Mouse (Mus musculus) right cerebral cortex, adult 18-20 months (tissue): ENCODE measurements around the gene Gpnmb.

Experiments
- DNase-seq: peaks from one replicate; pipeline ENCODE4 v3.0.0; 2022; ENCODE audit warnings: mixed read lengths

Gpnmb gene

DNA sequence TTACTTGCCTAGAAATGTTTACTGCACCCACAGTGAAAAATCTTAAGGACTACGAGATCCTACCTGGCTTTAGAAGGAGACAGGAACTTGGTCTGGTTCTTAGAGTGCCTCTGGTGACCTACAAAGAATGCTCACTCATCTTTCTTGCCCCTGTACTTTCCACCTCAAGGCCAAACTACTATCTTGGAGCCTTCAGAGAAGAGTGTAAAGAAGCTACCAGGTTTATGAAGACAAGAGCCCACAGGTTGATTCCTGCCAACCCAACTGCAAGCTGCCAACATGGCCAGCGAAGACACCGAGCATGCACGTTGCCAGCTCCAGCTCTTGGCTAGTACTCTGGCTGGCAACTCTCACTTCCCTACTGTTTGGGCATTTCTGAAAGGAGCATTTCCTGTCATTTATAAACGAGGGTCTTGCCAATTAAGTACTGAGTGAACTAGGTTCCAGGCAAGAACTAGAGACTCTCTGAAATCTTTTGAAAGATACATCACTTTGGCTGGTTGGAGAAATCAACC is 61.3 kb downstream of the Gpnmb start:
- no peak for DNase-seq

DNA sequence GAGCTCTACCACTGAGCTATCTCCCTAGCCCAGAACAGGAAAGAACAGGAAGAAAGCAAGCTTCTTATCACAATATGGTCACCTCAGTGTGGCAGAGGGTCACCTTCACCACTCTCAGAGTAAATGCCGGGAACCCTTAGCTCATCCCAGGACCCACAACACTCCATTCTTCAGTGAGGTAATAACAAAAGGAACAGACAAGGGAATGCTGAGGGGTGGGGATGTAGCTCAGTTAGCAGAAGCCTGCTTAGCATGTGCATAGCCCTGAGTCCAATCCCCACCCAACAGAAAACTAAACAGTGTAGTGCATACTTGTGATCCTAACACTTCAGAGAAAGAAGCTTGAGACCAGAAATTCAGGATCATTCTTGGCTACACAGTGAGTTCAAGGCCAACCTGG is 62.7 kb downstream of the Gpnmb start:
- no peak for DNase-seq

DNA sequence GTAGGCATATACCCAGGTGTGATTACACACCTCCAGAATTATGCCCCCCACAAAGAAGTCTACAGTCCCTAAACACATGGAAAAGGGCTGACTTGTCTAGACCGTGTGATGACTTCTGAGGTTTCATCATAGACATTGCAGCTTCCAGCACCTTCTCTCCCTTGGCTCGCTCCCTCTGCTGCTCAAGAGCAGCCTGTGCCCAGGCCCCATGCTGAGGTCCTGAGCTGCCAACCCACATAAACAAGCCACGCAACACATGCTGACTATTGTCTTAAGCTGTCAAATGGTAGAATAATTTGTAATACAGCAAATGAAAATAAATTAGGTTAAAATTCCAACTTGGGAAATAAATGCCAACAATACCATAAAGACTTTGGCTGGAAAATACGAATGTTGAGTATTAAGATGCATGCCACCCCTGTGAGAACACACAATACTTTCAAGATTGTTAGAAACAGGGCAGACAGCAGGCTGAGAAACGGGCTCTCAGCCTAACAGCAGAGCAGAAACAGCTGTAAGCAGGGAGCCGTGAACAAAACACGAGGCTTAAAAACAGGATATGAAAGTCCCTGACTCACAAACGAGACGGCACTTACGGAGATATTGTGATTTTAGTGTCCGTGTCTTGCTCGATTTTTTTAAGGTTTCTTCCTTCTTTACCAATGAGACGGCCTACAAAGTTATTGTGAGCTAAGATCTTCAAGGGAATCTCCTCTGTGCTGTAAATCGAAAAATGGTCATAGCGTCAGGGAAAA is 70.6 kb downstream of the Gpnmb start:
- DNase-seq: no peak

DNA sequence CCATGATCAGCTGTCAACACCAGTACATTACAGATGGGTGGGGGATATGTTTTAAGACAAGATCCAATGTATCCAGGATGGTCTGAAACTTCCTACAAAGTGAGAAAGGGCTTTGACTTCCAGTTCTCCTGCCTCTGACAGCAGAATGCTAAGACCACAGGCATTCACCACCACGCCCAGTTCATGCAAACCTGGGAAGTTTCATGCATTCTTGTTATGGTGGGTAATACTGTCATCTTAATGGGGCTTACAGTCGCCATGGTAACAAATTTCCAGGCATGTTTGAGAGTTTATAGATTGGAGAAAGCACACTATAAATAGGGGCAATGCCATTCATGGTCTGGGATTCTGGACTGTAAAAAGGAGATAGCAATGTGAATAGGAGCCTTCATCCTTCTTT is 72.8 kb downstream of the Gpnmb start:
- no peak for DNase-seq

DNA sequence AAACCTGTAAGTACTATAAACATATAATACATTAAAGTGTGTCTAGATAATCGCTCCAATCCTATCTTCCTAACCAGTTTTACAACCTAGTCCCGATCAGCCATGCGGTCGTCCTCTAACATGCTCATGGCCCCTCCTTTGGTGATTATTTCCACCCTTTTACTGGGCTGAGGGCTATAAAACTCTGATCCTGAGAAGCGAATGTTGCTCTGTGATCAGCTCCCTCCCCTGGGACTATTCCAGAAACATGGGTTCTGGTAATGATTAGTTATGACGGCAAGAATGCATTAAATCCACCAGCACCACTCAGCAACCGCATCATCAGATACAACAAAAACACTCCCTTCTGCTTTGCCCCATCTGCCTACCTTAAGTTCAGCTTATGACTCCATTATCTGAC is 77.5 kb downstream of the Gpnmb start:
- no peak for DNase-seq

DNA sequence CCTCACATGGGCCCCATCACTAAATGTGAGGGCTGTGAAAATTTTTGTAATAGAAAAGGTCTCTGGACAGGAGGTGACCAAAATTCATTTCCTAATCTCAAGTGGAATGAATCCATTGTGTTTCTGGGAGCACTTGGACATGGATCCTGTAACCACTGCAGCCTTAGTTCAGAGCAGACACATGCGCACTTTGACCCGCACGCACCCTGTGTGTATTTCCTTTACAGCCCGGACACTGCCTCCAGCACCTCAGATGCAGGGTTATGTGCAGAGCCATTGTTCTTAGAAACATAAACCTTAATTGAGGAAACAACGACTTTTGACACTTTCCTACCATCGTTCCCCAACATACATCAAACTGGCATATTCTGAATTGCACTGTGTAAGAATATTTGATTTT is 78.1 kb downstream of the Gpnmb start:
- DNase-seq: no peak

DNA sequence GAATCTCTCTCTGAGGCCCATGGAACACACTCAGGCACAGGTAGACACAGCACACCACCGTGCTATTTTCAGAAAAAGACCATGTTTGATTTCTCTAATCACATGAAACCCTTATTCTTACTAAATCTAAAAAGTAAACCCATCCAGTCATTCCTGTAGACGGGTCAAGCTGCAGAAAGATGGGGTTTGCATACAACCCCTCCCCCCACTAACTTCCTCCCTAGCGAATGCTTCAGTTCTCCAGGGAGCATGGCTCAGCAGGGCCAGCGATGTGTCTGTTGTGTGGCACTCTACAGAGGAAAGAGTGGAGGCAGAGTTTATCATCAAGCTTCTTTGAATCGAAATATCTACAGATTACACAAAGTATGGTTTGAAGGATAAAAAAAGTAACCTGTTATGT is 79.2 kb downstream of the Gpnmb start:
- DNase-seq: no peak

DNA sequence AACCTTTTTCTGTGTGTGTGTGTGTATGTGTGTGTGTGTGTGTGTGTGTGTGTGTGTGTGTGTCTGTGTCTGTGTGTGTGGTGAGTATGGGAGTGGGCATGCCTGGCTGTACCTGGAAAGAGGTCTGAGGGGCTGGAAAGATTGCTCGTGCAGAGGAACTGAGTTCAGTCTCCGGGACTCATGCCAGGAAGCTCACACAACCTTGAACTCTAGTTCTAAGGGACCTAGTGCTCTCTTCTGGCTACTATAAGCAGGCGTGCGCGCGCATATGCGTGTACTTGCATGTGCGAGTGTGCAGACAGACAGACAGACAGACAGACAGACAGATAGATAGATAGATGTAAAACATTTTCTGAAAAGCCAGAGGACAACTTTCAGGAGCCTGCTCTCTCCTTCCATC is 79.9 kb downstream of the Gpnmb start:
- no peak for DNase-seq

DNA sequence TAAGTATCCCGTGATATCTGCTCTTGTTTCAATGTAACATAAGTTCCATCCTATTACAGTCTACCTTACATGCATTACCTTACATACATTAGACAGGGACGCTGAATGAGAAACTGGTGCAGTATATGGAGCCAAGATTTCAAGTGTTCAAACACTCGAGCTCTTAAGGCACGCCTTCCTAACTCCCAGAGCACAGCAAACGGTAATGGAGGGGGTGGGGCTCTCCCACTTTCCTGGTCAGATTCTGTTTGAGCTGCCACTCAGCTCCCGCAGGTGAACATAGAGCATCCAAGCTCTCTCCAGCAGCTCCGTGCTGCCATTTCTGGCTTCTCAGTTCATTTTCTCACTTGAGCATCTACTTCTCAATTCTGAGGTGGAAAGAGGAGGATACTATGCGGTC is 82.1 kb downstream of the Gpnmb start:
- DNase-seq: no peak

DNA sequence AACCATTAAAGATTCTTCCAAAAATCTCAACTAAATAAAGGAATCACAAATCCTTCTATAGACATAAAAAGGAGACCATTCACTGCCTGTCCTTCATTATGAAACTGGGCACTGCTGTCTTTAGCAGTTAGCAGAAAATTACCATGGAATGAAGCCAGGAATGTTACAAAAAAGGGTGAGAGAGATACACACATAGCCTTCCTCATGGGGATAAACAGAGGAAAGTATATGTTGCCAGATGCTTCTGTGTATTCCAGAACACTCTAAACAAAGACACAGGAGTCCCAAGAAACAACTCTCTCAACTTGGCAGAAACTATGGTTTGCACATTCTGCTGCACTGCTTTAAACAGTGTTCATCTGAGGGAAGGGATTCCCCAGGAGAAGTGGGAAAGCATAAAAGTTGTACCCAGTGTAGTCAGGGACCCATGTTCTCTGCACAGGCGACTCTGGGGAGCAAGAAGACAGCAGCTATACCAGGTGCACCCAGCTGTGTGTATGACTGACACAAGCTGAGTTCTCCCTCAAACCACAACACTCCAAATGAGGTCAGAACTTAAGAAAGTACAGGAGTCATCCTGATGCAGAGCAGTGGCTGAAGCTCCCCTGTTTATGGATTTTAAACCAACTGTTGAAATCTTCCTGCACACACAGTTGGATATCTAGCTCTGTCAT is 83.3 kb downstream of the Gpnmb start:
- DNase-seq: no peak

DNA sequence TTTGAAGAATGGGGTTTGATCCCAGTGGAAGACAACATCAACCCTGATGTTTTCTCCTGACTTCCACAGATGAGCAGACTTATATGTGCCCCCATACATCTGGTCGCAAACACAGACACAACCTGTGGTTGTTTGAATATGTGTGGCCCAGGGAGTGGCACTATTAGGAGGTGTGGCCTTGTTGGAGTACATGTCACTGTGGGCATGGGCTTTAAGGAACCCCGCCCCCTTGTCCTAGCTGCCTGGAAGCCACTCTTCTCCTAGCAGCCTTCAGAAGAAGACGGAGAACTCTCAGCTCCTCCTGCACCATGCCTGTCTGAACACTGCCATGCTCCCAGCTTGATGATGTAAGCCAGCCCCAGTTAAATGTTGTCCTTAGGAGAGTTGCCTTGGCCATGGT is 84.0 kb downstream of the Gpnmb start:
- DNase-seq: no peak
